Mouse (Mus musculus) left cerebral cortex, postnatal 25 days (tissue): ENCODE data around the gene Ube2k. TPM values are rescaled to one million over a fixed set of nuclear protein-coding genes. Genes with fewer than 3 reads are reported as not detected.

Experiments
- DNase-seq, 2 experiments: peaks; one replicate each; pipeline ENCODE4 v3.0.0; 2022; ENCODE audit warnings: low spot score in 2 of 2, mixed read lengths in 1 of 2
- intact Hi-C: fragments of 180-260 bp; cut with DNase I; formaldehyde crosslinking; loops from one replicate; pipeline ENCODE4 v1.15.1; 2025
- total RNA-seq, 2 experiments: library from RNA; stranded (reverse); gene quantifications; 2 replicates each; pipeline ENCODE4 v1.2.3; 2021

The Ube2k gene
- total RNA-seq, 2 experiments from 2014 or later: 125 to 129 TPM

GRCm38 (mm10) chr5:65606820-65607219 lies 69.8 kb downstream of the Ube2k start:
- intact Hi-C loops: no loop called here
- DNase-seq: no peak

- intact Hi-C loops: no loop called here
- no peak for DNase-seq
Measured at GRCm38 (mm10) chr5:65609769-65610168, 72.7 kb downstream of the Ube2k start.

- no peak for DNase-seq
Measured at GRCm38 (mm10) chr5:65610541-65610940, 73.5 kb downstream of the Ube2k start.

GRCm38 (mm10) chr5:65613152-65613924 lies 76.3 kb downstream of the Ube2k start:
- intact Hi-C loops: no loop called here

More at GRCm38 (mm10) chr5:65610541-65610940, 73.5 kb downstream of the Ube2k start:
- intact Hi-C loops: no loop called here

GRCm38 (mm10) chr5:65624340-65624739 lies 87.3 kb downstream of the Ube2k start:
- intact Hi-C loops: no loop called here
- no peak for DNase-seq

More at GRCm38 (mm10) chr5:65613152-65613924, 76.3 kb downstream of the Ube2k start:
- DNase-seq: no peak

DNA sequence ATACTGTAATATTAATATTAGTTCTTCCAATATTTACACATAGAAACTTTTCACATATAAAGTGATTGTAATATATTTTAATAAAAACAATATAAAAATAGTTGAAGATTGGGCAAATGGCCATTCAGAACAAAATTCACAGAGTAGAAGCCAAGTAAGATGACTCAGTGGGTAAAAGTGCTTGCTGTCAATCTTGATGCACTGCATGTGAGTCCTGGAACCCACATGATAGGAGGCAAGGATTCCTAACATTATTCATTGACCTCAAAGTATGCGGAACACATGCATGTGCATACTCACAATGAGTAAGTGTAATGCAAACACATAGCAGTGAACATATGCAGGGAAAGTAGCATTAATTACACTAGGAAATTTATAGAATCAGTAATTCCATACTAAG lies 101.9 kb downstream of the Ube2k start:
- intact Hi-C loops: loop anchor here (10.0 kb wide), 1 partner anchor 234 kb away; no protein-coding TSS in a partner anchor

More for the DNA sequence above, 101.9 kb downstream of the Ube2k start:
- DNase-seq: no peak

Other genes with a start within 250 kb of the Ube2k start
- 10 to 100 TPM; 27.8 to 30.3 TPM for gene Rfc1, start 201.6 kb upstream of the Ube2k start, total RNA-seq
- under 1 TPM; 0.28 to 0.53 TPM for gene Klb, start 188.9 kb upstream of the Ube2k start, total RNA-seq
- 100 to 1,000 TPM; 655 to 668 TPM for gene Rpl9, start 145.8 kb upstream of the Ube2k start, total RNA-seq
- 10 to 100 TPM; 33.3 to 33.4 TPM for gene Lias, start 145.7 kb upstream of the Ube2k start, total RNA-seq
- 10 to 100 TPM; 23.9 to 29.7 TPM for gene Ugdh, start 101.3 kb upstream of the Ube2k start, total RNA-seq
- gene Gm43552, start 44.4 kb upstream of the Ube2k start, total RNA-seq: not detected
- gene Smim14, start within 50 bp of the Ube2k start, total RNA-seq: 100 to 1,000 TPM; 152 to 164 TPM
- 10 to 100 TPM; 82.4 to 82.9 TPM for gene Pds5a, start 161.0 kb downstream of the Ube2k start, total RNA-seq
- gene N4bp2, start 226.3 kb downstream of the Ube2k start, total RNA-seq: 10 to 100 TPM in 1 of 2 experiments, 1 to 10 TPM in 1; 8.3 to 10.5 TPM